Mouse (Mus musculus): ENCODE data around the gene Gadl1.

Gene Gadl1

GRCm38 (mm10) chr9:115937915-115938314 lies 28.7 kb downstream of the Gadl1 start:
- no peak for DNase-seq

- no peak for DNase-seq
Observed at GRCm38 (mm10) chr9:115939420-115939819, 30.2 kb downstream of the Gadl1 start.

DNA sequence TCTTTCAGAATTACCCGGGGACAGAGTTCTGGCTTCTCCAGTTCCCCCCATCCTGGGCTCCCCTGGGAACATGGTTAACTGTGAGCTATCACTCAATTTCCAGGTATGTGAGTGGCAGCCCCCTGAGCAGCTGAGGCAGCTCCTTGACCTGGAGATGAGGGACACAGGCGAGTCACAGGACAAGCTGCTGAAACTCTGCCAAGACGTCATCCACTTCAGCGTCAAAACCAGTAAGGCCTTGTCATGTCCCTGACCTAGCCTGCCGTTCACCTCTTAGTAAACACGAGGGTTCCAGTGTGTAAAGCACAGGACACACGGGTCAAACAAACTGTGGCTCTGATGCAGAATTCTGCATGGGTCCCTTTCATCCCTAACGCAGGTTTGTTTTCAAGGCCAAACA lies 31.9 kb downstream of the Gadl1 start:
- no peak for DNase-seq

DNA sequence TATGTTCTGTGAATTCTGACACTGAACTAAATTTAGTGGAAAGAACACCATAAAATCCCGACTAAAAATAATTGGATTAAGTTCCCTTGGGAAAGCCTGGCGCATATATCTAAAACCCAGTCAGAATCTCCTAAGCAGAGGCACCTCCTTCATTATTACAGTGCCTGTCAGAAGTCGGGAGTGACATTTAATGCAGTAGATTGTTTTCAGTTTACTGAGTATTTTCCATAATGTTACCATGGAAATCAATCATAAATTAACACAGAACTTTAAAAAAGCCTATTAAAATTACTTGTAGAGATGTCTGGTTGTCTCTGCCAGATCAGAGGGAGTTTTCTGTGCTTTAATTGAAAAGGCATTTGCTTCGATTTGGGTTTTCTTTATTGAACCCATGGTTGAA lies 33.2 kb downstream of the Gadl1 start:
- DNase-seq: peak; percentile 9

DNA sequence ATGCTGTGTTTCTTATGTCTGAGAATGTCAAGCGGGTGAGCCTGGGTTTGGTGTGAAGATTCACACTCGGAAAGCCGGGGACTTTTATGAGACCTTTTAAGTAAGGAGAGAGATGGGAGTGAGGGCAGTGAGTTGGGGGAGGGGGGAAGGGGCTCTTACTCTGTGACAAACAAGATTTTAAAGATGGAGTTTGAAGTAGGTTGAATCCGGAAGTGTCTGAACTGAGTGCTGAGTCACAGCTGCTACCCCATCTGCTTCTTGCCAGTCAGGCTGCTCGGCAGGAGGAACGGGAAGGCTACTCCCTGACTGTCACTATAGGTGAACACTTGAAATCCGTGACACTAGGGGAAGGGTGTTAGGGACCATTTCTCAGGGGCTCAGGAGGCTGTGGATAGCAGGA lies 33.7 kb downstream of the Gadl1 start:
- peak; percentile 16 for DNase-seq

- DNase-seq: no peak
Observed at GRCm38 (mm10) chr9:115943577-115944320, 34.5 kb downstream of the Gadl1 start.

- no peak for DNase-seq
Observed at GRCm38 (mm10) chr9:115965056-115965455, 55.8 kb downstream of the Gadl1 start.

DNA sequence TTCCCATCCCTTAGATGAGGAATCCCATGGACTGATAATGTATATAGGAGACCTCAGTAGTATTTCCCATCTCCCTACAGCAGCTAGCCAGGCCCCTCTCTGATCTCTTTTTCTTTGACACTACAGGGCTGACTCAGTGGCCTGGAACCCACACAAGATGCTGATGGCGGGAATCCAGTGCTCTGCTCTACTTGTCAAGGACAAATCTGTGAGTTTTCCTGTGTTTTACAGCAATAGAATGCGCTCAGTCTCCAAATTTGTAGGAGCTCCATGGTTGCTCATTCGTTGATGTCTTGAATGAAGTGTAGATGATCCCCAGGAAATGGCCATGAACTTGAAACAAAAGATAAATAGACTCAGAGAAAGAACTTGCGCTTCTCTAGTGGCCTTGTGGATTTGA lies 56.9 kb downstream of the Gadl1 start:
- DNase-seq: no peak

- no peak for DNase-seq
Observed at GRCm38 (mm10) chr9:115966746-115967145, 57.5 kb downstream of the Gadl1 start.

- DNase-seq: no peak
Observed at GRCm38 (mm10) chr9:115967638-115968037, 58.4 kb downstream of the Gadl1 start.

- peak; percentile 31 for DNase-seq
Observed at GRCm38 (mm10) chr9:115976901-115977300, 67.6 kb downstream of the Gadl1 start.

- peak; percentile 66 for DNase-seq
Observed at GRCm38 (mm10) chr9:115977598-115978240, 68.5 kb downstream of the Gadl1 start.

GRCm38 (mm10) chr9:115978478-115978877 lies 69.2 kb downstream of the Gadl1 start:
- DNase-seq: no peak

GRCm38 (mm10) chr9:115990661-115991060 lies 81.4 kb downstream of the Gadl1 start:
- no peak for DNase-seq

DNA sequence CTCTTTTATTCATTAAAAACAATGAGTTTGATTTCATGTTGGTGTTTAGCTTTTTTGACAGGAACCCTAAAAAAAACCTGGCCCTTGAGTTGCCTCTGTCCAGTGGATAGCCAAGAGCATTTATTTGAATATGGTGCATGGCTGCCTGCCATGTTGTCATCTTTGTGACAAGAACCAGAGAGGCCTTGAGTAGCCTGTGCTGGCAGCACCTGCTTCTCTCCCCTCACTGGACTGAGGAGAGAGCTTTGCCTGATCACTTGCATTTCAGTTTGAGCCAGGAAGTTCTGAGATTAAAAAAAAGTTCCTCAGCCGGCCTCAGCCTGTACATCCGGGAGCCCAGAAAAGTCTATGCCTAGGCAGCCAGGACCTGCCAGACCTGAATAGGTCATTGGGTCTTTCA lies 85.5 kb downstream of the Gadl1 start:
- DNase-seq: no peak

DNA sequence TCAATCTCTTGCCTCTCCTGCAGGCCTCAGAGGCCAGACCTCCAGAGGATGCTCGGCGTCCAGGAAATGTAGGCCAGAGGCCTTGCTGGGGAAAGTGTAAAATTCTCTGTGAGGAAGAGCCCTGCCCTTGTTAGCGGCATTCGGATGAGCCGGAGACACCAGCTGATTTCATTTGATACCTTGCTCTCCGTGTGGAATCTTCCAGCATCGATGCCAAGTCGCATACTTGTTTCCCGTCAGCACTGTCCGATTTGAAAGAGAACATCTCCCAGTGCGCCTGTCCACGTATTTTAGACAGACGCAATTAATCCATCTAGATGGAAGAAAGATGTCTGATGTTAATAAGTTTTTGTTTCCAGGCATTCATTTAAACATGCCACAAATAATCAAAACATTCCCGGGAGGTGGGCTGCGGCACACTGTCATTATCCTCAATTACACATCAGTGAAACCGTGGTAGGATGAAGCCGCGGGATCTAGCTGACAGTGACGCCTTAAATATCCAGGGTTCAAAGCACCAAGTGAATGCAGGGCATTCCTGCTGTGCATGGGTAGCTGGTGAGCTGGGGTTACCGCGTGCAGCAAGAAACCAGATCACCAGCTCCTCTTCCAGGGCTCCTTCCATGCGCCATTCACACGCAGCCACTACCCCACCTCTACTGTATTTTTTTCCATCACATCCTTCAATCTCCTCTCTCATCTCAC lies 86.8 kb downstream of the Gadl1 start:
- peak; percentile 45 for DNase-seq

GRCm38 (mm10) chr9:115998383-115998782 lies 89.1 kb downstream of the Gadl1 start:
- no peak for DNase-seq

DNA sequence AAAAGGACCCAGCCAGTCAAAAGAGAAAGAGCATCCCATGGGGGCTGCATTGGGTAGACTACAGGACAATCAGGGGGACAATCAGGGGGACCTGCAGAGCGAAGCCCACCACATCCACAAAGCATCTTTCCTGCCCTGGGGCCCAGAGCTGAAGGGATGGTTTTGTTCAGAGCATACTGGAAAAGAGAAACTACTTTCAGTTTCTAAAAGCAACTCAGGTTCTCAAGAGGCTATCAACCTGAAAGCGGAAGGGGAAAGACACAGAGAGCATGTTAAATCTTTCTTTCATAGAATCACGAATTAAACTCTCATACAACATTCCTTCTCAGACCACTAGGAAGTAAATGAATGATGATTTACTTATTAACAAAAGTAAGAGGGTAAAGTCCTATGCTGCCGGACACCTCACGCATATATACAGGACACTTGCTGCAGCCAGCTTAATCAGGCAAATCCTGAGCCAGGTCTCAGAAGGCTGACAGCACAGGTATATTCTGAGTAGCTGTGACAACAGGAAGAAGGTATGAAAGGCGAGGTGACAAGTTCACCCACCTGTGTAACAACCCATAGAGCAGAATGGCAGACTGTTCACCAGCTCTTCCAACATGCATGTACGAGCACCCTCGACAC lies 90.2 kb downstream of the Gadl1 start:
- no peak for DNase-seq

GRCm38 (mm10) chr9:116013911-116014310 lies 104.7 kb downstream of the Gadl1 start:
- peak; percentile 17 for DNase-seq

DNA sequence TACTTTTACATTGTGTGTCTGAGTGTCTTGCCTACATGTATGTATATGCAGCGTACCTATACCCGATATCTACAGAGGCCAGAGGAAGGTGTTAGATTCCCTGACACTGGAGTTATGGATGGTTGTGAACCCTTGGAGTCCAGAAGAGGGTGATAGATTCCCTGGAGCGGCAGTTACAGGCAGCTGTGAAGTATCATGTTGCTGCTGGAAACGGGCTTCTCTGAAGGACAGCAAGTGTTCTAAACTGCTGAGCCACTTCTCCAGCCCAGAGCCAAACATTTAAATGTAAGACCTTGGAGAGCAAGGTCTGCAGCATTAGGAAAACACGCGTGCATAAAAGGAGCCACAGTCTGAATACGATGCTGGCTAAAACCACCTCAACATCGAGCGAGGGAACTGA lies 107.0 kb downstream of the Gadl1 start:
- DNase-seq: no peak

GRCm38 (mm10) chr9:116017091-116017490 lies 107.8 kb downstream of the Gadl1 start:
- DNase-seq: no peak

GRCm38 (mm10) chr9:116018586-116018985 lies 109.3 kb downstream of the Gadl1 start:
- DNase-seq: no peak

- DNase-seq: no peak
Observed at GRCm38 (mm10) chr9:116025371-116025770, 116.1 kb downstream of the Gadl1 start.

- DNase-seq: peak; percentile 40
Observed at GRCm38 (mm10) chr9:116029076-116029475, 119.8 kb downstream of the Gadl1 start.
